ENCODE assay signal across 9 mouse cellular contexts in genomic region chr12:81108600-81109011, GRCm38 (mm10).
DNase-seq lines count a peak whose midpoint lies in the region; ATAC-seq lines count a peak whose summit lies in the region.
"Had no signal": no experiment of that assay in that cellular context is flagged by ENCODE, and none has a peak within 500 bp of the region (broad histone marks: within the 10 kb centered on the region; RNA-seq: fewer than 3 reads in every experiment).

No protein-coding gene starts in this region.

- H3K4me3 ChIP-seq in liver, embryonic 12.5 days, result no peak overlapping the region
- H3K4me3 ChIP-seq in midbrain, embryonic 12.5 days, result no peak overlapping the region
- H3K4me3 ChIP-seq: megakaryocyte, embryonic 14.5 days had no signal

- H3K4me2 ChIP-seq in liver, embryonic 12.5 days, result no peak overlapping the region
- no peak overlapping the region for H3K4me2 ChIP-seq in midbrain, embryonic 12.5 days (replicated peaks)

- no peaks in the 10 kb centered on the region for H3K36me3 ChIP-seq in liver, embryonic 12.5 days
- H3K36me3 ChIP-seq in midbrain, embryonic 12.5 days, result no peaks in the 10 kb centered on the region

- WGBS in liver, embryonic 12.5 days (ENCODE audit: insufficient replicate concordance), result 53% methylated on average over 7 of the region's 7 CpGs
- WGBS in midbrain, embryonic 12.5 days, result 22% methylated on average over 7 of the region's 7 CpGs

- H3K4me1 ChIP-seq in liver, embryonic 12.5 days, result 0 out of 2 replicates have a peak, but pooled peaks cover 9% of the 10 kb centered on the region
- H3K4me1 ChIP-seq in midbrain, embryonic 12.5 days, result peaks cover 13% of the 10 kb centered on the region; the same call in 1 of the 2 replicates
- H3K4me1 ChIP-seq: megakaryocyte, embryonic 14.5 days had no signal

- DNase-seq in cerebellum, postnatal 14 days, result peak; percentile 54
- DNase-seq in cerebellum, adult 11-12 months, result no peak
- DNase-seq in embryo, embryonic 10 days (ENCODE audit: low spot score), result peak; percentile 85
- DNase-seq in B cell, adult 2 months, result no peak
- DNase-seq in frontal cortex, postnatal 10 days (ENCODE audit: low spot score in 2 of 2), result no peak
- DNase-seq in spleen, postnatal 14 days (ENCODE audit: low spot score in 2 of 2), result no peak

- H3K27ac ChIP-seq in liver, embryonic 12.5 days, result peak overlapping the region; percentile 40; the same call in 1 of the 2 replicates
- no peak overlapping the region for H3K27ac ChIP-seq in midbrain, embryonic 12.5 days (replicated peaks)

- no peak overlapping the region for H3K9ac ChIP-seq in liver, embryonic 12.5 days
- H3K9ac ChIP-seq in midbrain, embryonic 12.5 days (replicated peaks), result no peak overlapping the region

- ATAC-seq in liver, embryonic 12.5 days, result peak; percentile 49; the same call in 1 of the 2 replicates
- peak; percentile 52; the same call in 1 of the 2 replicates for ATAC-seq in midbrain, embryonic 12.5 days (ENCODE audit: low FRiP score, low read depth)

- no peaks in the 10 kb centered on the region for H3K27me3 ChIP-seq in liver, embryonic 12.5 days (replicated peaks)
- no peaks in the 10 kb centered on the region for H3K27me3 ChIP-seq in midbrain, embryonic 12.5 days

- no peaks in the 10 kb centered on the region for H3K9me3 ChIP-seq in liver, embryonic 12.5 days (replicated peaks)
- H3K9me3 ChIP-seq in midbrain, embryonic 12.5 days, result no peaks in the 10 kb centered on the region

Comparison
In these comparisons a context has a peak if more than half of its experiments do, and no peak if none do; other contexts are left out.
1. DNase-seq: peak in cerebellum, postnatal 14 days (2 of 2) and embryo, embryonic 10 days (single experiment); none in cerebellum, adult 11-12 months (single experiment), B cell, adult 2 months (0 of 2), frontal cortex, postnatal 10 days (0 of 2) and spleen, postnatal 14 days (0 of 2).